Mouse (Mus musculus): ENCODE measurements at regions not wholly inside any gene's neighbourhood (a gene's known extent, or its start where the extent isn't known, plus 50 kb on each side); places are given as distances from the start of the nearest gene placed in this dataset.
A peak's percentile ranks its signal among the peaks of the same experiment; 100 is the strongest.

- no peak overlapping the region for H3K4me2 ChIP-seq (ENCODE audit: low read depth, low read length)
- H3K27ac ChIP-seq (ENCODE audit: low read depth): no peak overlapping the region
- ATAC-seq (no peak), DNase-seq (no peak)
- no peak for TF ChIP-seq CTCF (IDR thresholded peaks at IDR 0.05; ENCODE audit: low read depth)
- TF ChIP-seq EP300 (IDR thresholded peaks at IDR 0.05; ENCODE audit: low read depth): no peak
- H3K9me3 ChIP-seq (ENCODE audit: low read length): no peaks in the 10 kb centered on the region
- H3K36me3 ChIP-seq (replicated peaks; ENCODE audit: insufficient read depth, low read length): no peaks in the 10 kb centered on the region
- no peaks in the 10 kb centered on the region for H3K4me1 ChIP-seq (ENCODE audit: insufficient read depth)
- no peak overlapping the region for H3K9ac ChIP-seq (replicated peaks)
- 51% methylated on average over 5 of the region's 5 CpGs for WGBS (ENCODE audit: insufficient replicate concordance)
- H3K4me3 ChIP-seq (ENCODE audit: low read depth, low read length): no peak overlapping the region
- no peaks in the 10 kb centered on the region for H3K27me3 ChIP-seq (ENCODE audit: insufficient read depth, low read length)
Observed at GRCm38 (mm10) chr12:109272101-109272500, 180.5 kb upstream of the Dlk1 start.

- Histone ChIP-seq H3K27me3 (ENCODE audit: insufficient read depth, low read length) (no peaks in the 10 kb centered on the region), H3K4me3 (ENCODE audit: low read depth, low read length) (no peak overlapping the region), H3K27ac (ENCODE audit: low read depth) (no peak overlapping the region), H3K4me2 (ENCODE audit: low read depth, low read length) (no peak overlapping the region), H3K9me3 (ENCODE audit: low read length) (no peaks in the 10 kb centered on the region; the same call in 1 of the 2 replicates), H3K36me3 (replicated peaks; ENCODE audit: insufficient read depth, low read length) (no peaks in the 10 kb centered on the region), H3K4me1 (ENCODE audit: insufficient read depth) (no peaks in the 10 kb centered on the region), H3K9ac (replicated peaks) (no peak overlapping the region)
- no peak for DNase-seq
- no peak for TF ChIP-seq EP300 (IDR thresholded peaks at IDR 0.05; ENCODE audit: low read depth)
- TF ChIP-seq CTCF (IDR thresholded peaks at IDR 0.05; ENCODE audit: low read depth): peak; percentile 38; the same call in 1 of the 2 replicates
- no peak for ATAC-seq
- 23% methylated on average over 6 of the region's 6 CpGs for WGBS (ENCODE audit: insufficient replicate concordance)
Observed at GRCm38 (mm10) chr12:109314850-109315249, 137.8 kb upstream of the Dlk1 start.

GRCm38 (mm10) chr12:109325986-109326385, 126.6 kb upstream of the Dlk1 start:
- no peak for TF ChIP-seq EP300 (IDR thresholded peaks at IDR 0.05; ENCODE audit: low read depth)
- TF ChIP-seq CTCF (IDR thresholded peaks at IDR 0.05; ENCODE audit: low read depth): no peak
- Histone ChIP-seq H3K4me2 (ENCODE audit: low read depth, low read length) (no peak overlapping the region), H3K36me3 (replicated peaks; ENCODE audit: insufficient read depth, low read length) (no peaks in the 10 kb centered on the region), H3K4me3 (ENCODE audit: low read depth, low read length) (no peak overlapping the region), H3K27me3 (ENCODE audit: insufficient read depth, low read length) (no peaks in the 10 kb centered on the region), H3K27ac (ENCODE audit: low read depth) (no peak overlapping the region), H3K4me1 (ENCODE audit: insufficient read depth) (no peaks in the 10 kb centered on the region), H3K9ac (replicated peaks) (no peak overlapping the region), H3K9me3 (ENCODE audit: low read length) (no peaks in the 10 kb centered on the region)
- ATAC-seq: no peak
- 57% methylated on average over 11 of the region's 11 CpGs for WGBS (ENCODE audit: insufficient replicate concordance)
- no peak for DNase-seq

- ATAC-seq: peak; percentile 55
- TF ChIP-seq CTCF (IDR thresholded peaks at IDR 0.05; ENCODE audit: low read depth) (no peak), EP300 (IDR thresholded peaks at IDR 0.05; ENCODE audit: low read depth) (no peak)
- no peaks in the 10 kb centered on the region for H3K36me3 ChIP-seq (replicated peaks; ENCODE audit: insufficient read depth, low read length)
- H3K4me1 ChIP-seq (ENCODE audit: insufficient read depth): no peaks in the 10 kb centered on the region
- no peak for DNase-seq
- no peak overlapping the region for H3K27ac ChIP-seq (ENCODE audit: low read depth)
- H3K4me3 ChIP-seq (ENCODE audit: low read depth, low read length): no peak overlapping the region
- 0 out of 2 replicates have a peak, but pooled peaks cover 3% of the 10 kb centered on the region for H3K9me3 ChIP-seq (ENCODE audit: low read length)
- H3K4me2 ChIP-seq (ENCODE audit: low read depth, low read length): no peak overlapping the region
- no peaks in the 10 kb centered on the region for H3K27me3 ChIP-seq (ENCODE audit: insufficient read depth, low read length)
- WGBS (ENCODE audit: insufficient replicate concordance): 54% methylated on average over 2 of the region's 2 CpGs
- H3K9ac ChIP-seq (replicated peaks): no peak overlapping the region
Observed at GRCm38 (mm10) chr12:109371327-109371726, 81.3 kb upstream of the Dlk1 start.

- Histone ChIP-seq H3K4me2 (ENCODE audit: low read depth, low read length) (no peak overlapping the region), H3K9ac (replicated peaks) (no peak overlapping the region), H3K36me3 (replicated peaks; ENCODE audit: insufficient read depth, low read length) (no peaks in the 10 kb centered on the region), H3K27me3 (ENCODE audit: insufficient read depth, low read length) (no peaks in the 10 kb centered on the region), H3K4me1 (ENCODE audit: insufficient read depth) (no peaks in the 10 kb centered on the region), H3K9me3 (ENCODE audit: low read length) (0 out of 2 replicates have a peak, but pooled peaks cover 8% of the 10 kb centered on the region), H3K4me3 (ENCODE audit: low read depth, low read length) (no peak overlapping the region), H3K27ac (ENCODE audit: low read depth) (no peak overlapping the region)
- ATAC-seq: no peak
- no peak for DNase-seq
- TF ChIP-seq EP300 (IDR thresholded peaks at IDR 0.05; ENCODE audit: low read depth): no peak
- no peak for TF ChIP-seq CTCF (IDR thresholded peaks at IDR 0.05; ENCODE audit: low read depth)
- 70% methylated on average over 5 of the region's 5 CpGs for WGBS (ENCODE audit: insufficient replicate concordance)
Observed at GRCm38 (mm10) chr12:109385794-109386193, 66.8 kb upstream of the Dlk1 start.

DNA sequence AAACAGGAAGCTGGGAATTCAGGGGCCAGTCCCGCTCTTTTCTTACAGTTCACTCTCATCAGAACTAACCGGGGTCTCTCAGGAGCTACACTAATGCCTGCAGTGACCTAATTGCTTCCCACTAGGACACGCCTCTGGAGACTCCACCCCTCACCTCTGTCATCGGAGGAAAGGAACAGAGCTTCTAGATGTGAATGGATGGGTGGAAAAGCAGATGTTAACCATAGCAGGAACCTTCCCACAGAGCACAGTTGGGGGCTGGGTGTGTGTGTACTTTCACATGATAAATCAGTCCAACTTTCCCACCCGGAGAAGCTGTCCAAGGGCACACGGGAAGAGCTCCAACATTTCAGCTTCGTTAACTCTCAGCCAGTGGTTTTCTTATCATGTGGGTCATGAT, 63.8 kb upstream of the Dlk1 start:
- Histone ChIP-seq H3K4me3 (ENCODE audit: low read depth, low read length) (no peak overlapping the region), H3K36me3 (replicated peaks; ENCODE audit: insufficient read depth, low read length) (no peaks in the 10 kb centered on the region), H3K9me3 (ENCODE audit: low read length) (no peaks in the 10 kb centered on the region), H3K27ac (ENCODE audit: low read depth) (no peak overlapping the region), H3K9ac (replicated peaks) (no peak overlapping the region), H3K4me1 (ENCODE audit: insufficient read depth) (no peaks in the 10 kb centered on the region), H3K27me3 (ENCODE audit: insufficient read depth, low read length) (0 out of 2 replicates have a peak, but pooled peaks cover 9% of the 10 kb centered on the region), H3K4me2 (ENCODE audit: low read depth, low read length) (no peak overlapping the region)
- DNase-seq (peak; percentile 10), ATAC-seq (no peak)
- TF ChIP-seq EP300 (IDR thresholded peaks at IDR 0.05; ENCODE audit: low read depth) (no peak), CTCF (IDR thresholded peaks at IDR 0.05; ENCODE audit: low read depth) (no peak)
- WGBS (ENCODE audit: insufficient replicate concordance): 48% methylated on average over 7 of the region's 7 CpGs

Data from liver, postnatal 0 days (tissue).